Mouse (Mus musculus) kidney, postnatal 0 days (tissue): Measurements from ENCODE around the gene Ctsa. TPM values are rescaled to one million over a fixed set of nuclear protein-coding genes. Genes with fewer than 3 reads are reported as not detected.
"Not testable (repeated sequence)": the region's sequence is repeated elsewhere in the genome, so short reads cannot be mapped to it uniquely, and the experiment has no call there.

Source experiments
- ATAC-seq: fragments of 200-750 bp; cut with Nextera tagmentation; replicated peaks from 2 replicates; pipeline ENCODE4 v1.8.0; 2017; ENCODE audit warnings: low read depth, moderate number of reproducible peaks, moderate TSS enrichment, moderate library complexity; ENCODE audit not compliant: low FRiP score
- DNase-seq: peaks from one replicate; pipeline ENCODE4 v3.0.0-alpha.2; 2016; ENCODE audit warnings: low spot score
- H3K27ac ChIP-seq: fragments of 300-500 bp; sonication (generic); 2 replicates; pipeline ENCODE4 v1.5.1; 2014; ENCODE audit warnings: mild to moderate bottlenecking
- H3K27me3 ChIP-seq: fragments of 300-500 bp; sonication (generic); 2 replicates; pipeline ENCODE4 v1.6.1; 2014; ENCODE audit warnings: low read length, mixed read lengths; ENCODE audit not compliant: insufficient read depth
- H3K36me3 ChIP-seq: fragments of 300-500 bp; sonication (generic); 2 replicates; pipeline ENCODE4 v1.6.1; 2014; ENCODE audit warnings: low read length, mixed read lengths; ENCODE audit not compliant: insufficient read depth
- H3K4me1 ChIP-seq: fragments of 300-500 bp; sonication (generic); replicated peaks from 2 replicates; pipeline ENCODE4 v1.6.1; 2014; ENCODE audit warnings: antibody characterized with exemption, low read length, mixed read lengths; ENCODE audit not compliant: insufficient read depth
- H3K4me2 ChIP-seq: fragments of 300-500 bp; sonication (generic); 2 replicates; pipeline ENCODE4 v1.6.1; 2014; ENCODE audit warnings: mild to moderate bottlenecking, low read length, moderate library complexity, mixed read lengths
- H3K4me3 ChIP-seq: fragments of 300-500 bp; sonication (generic); replicated peaks from 2 replicates; pipeline ENCODE4 v1.5.1; 2014; ENCODE audit warnings: low read depth, low read length
- H3K9ac ChIP-seq: fragments of 300-500 bp; sonication (generic); 2 replicates; pipeline ENCODE4 v1.6.1; 2014; ENCODE audit warnings: low read depth, low read length
- H3K9me3 ChIP-seq: fragments of 300-500 bp; sonication (generic); replicated peaks from 2 replicates; pipeline ENCODE4 v1.6.1; 2016; ENCODE audit warnings: low read length, inconsistent platforms, mixed read lengths
- CTCF ChIP-seq: IDR thresholded peaks from 2 replicates; pipeline ENCODE4 v1.5.1; 2016; ENCODE audit warnings: antibody characterized with exemption, low read depth, mild to moderate bottlenecking, moderate library complexity
- WGBS: fragments of 180-500 bp; shearing (Covaris S2); extraction: QIAGEN DNeasy Blood & Tissue Kit; methylation state at CpG from one replicate; pipeline ENCODE4 v1.1.7; 2014; 5-methylcytosine and 5-hydroxymethylcytosine counted together
- polyA plus RNA-seq: library from polyadenylated mRNA; unstranded; fragments of >200 nt; fragmentation: Nextera tagmentation; extraction: Ambion mirVana; gene quantifications from 2 replicates; pipeline ENCODE4 v1.2.1, GENCODE M21; 2015

The Ctsa gene
- polyA plus RNA-seq, 1 experiment from 2014 or later, result 219 TPM

- H3K9ac ChIP-seq, H3K9me3 ChIP-seq, H3K36me3 ChIP-seq, ATAC-seq, DNase-seq, H3K4me3 ChIP-seq, H3K4me1 ChIP-seq, H3K4me2 ChIP-seq, H3K27me3 ChIP-seq: not testable (repeated sequence)
- TF ChIP-seq CTCF, result peak; percentile 24; the same call in 1 of the 2 replicates
- peak overlapping the region; percentile 84 for H3K27ac ChIP-seq
- WGBS, result 55% methylated on average over 2 of the region's 2 CpGs
These were observed 43.0 kb downstream of the Ctsa start for GRCm38 (mm10) chr2:164875648-164876047.

- WGBS, result 69% methylated on average over 11 of the region's 11 CpGs
- peaks cover 13% of the 10 kb centered on the region for H3K4me1 ChIP-seq
These were observed 44.9 kb downstream of the Ctsa start for GRCm38 (mm10) chr2:164877376-164878215.

GRCm38 (mm10) chr2:164878509-164879227 is 46.0 kb downstream of the Ctsa start:
- ATAC-seq (peak; percentile 45), DNase-seq (peak; percentile 82)
- Histone ChIP-seq H3K4me2 (peak overlapping the region; percentile 93), H3K9ac (peak overlapping the region; percentile 100), H3K36me3 (0 out of 2 replicates have a peak, but pooled peaks cover 5% of the 10 kb centered on the region), H3K27ac (peak overlapping the region; percentile 100), H3K9me3 (no peaks in the 10 kb centered on the region), H3K27me3 (no peaks in the 10 kb centered on the region), H3K4me1 (peaks cover 13% of the 10 kb centered on the region), H3K4me3 (peak overlapping the region; percentile 91)
- TF ChIP-seq CTCF, result peak; percentile 40; the same call in 1 of the 2 replicates
- under 1% methylated on average over 28 of the region's 28 CpGs for WGBS

More at GRCm38 (mm10) chr2:164877376-164878215, 44.9 kb downstream of the Ctsa start:
- H3K4me3 ChIP-seq, H3K9me3 ChIP-seq, H3K27me3 ChIP-seq, H3K36me3 ChIP-seq, H3K9ac ChIP-seq, DNase-seq, ATAC-seq: not testable (repeated sequence)
- peak overlapping the region; percentile 100; the same call in 1 of the 2 replicates for H3K27ac ChIP-seq
- peak; percentile 33 for TF ChIP-seq CTCF
- peak overlapping the region; percentile 93 for H3K4me2 ChIP-seq

GRCm38 (mm10) chr2:164879228-164879567 is 46.5 kb downstream of the Ctsa start, which contains the start of gene Pcif1:
TSS of gene Pcif1 (plus strand) at chr2:164879304.
- whole genome bisulfite sequencing, result under 1% methylated on average over 21 of the region's 40 CpGs

GRCm38 (mm10) chr2:164879568-164880277 is 47.0 kb downstream of the Ctsa start:
- under 1% methylated on average over 58 of the region's 72 CpGs for WGBS
- H3K4me2 ChIP-seq, result peak overlapping the region; percentile 93
- no peaks in the 10 kb centered on the region for H3K27me3 ChIP-seq
- 0 out of 2 replicates have a peak, but pooled peaks cover 5% of the 10 kb centered on the region for H3K36me3 ChIP-seq
- H3K27ac ChIP-seq, result peak overlapping the region; percentile 100
- peak; percentile 83 for ATAC-seq
- peak; percentile 99 for DNase-seq
- H3K4me3 ChIP-seq, result peak overlapping the region; percentile 91
- peak overlapping the region; percentile 100 for H3K9ac ChIP-seq
- H3K9me3 ChIP-seq, result no peaks in the 10 kb centered on the region
- H3K4me1 ChIP-seq, result peaks cover 13% of the 10 kb centered on the region
- TF ChIP-seq CTCF, result no peak

More at GRCm38 (mm10) chr2:164879228-164879567, 46.5 kb downstream of the Ctsa start, which contains the start of gene Pcif1:
- Histone ChIP-seq H3K36me3 (0 out of 2 replicates have a peak, but pooled peaks cover 5% of the 10 kb centered on the region), H3K4me1 (peaks cover 13% of the 10 kb centered on the region), H3K4me2 (peak within 1 kb of the TSS; percentile 93), H3K4me3 (peak within 1 kb of the TSS; percentile 91), H3K9ac (peak within 1 kb of the TSS; percentile 100), H3K9me3 (no peaks in the 10 kb centered on the region), H3K27me3 (no peaks in the 10 kb centered on the region), H3K27ac (peak within 1 kb of the TSS; percentile 100)
- TF ChIP-seq CTCF, result no peak
- peak; percentile 76 for DNase-seq
- ATAC-seq, result peak; percentile 77

GRCm38 (mm10) chr2:164882619-164883018 is 49.9 kb downstream of the Ctsa start:
- H3K9me3 ChIP-seq, result no peaks in the 10 kb centered on the region
- 51% methylated on average over 9 of the region's 9 CpGs for WGBS
- DNase-seq (peak; percentile 43), ATAC-seq (no peak)
- peaks cover 32% of the 10 kb centered on the region for H3K36me3 ChIP-seq
- no peak overlapping the region for H3K9ac ChIP-seq
- no peak overlapping the region for H3K4me3 ChIP-seq
- H3K27ac ChIP-seq, result no peak overlapping the region
- H3K27me3 ChIP-seq, result no peaks in the 10 kb centered on the region
- H3K4me2 ChIP-seq, result no peak overlapping the region
- peaks cover 10% of the 10 kb centered on the region for H3K4me1 ChIP-seq
- TF ChIP-seq CTCF, result no peak
